Mouse (Mus musculus): ENCODE results near the gene Gm45716. TPM values are rescaled to one million over a fixed set of nuclear protein-coding genes. Genes with fewer than 3 reads are reported as not detected.

Gm45716 gene
- total RNA-seq, 1 experiment, result 1.3 TPM

DNA sequence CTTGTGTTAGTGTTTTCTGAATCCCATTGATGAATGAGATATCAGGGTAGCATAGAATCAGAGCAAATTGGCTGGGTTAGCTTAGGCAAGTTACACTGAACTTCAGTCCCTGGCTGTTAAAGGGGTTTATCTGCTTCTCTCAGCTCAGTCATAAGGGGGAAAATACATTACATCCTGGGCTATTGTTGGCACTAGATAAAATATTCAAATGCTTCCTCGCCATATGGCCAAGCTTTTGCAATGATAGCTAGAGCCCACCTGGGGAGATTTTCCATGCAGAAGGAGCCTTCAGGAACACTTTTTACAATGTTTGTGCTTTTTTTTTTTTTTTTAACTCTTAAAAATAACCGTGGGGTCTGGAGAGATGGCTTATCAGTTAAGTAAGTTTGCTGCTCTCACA is 96.6 kb downstream of the Gm45716 start:
- H3K4me1 ChIP-seq (ENCODE audit: control insufficient read depth in 2 of 2, insufficient read depth in 2 of 2, low read length in 2 of 2, poor library complexity in 1 of 2), result no peaks in the 10 kb centered on the region
- TF ChIP-seq CHD2 (IDR thresholded peaks at IDR 0.05; ENCODE audit: low read depth, low read length), result no peak
- no peak for TF ChIP-seq ZNF384 (IDR thresholded peaks at IDR 0.05; ENCODE audit: low read depth, low read length)
- no peak for TF ChIP-seq MAFK (IDR thresholded peaks at IDR 0.05; ENCODE audit: insufficient read depth, low read depth, low read length)
- TF ChIP-seq HCFC1 (IDR thresholded peaks at IDR 0.05; ENCODE audit: borderline replicate concordance, insufficient read depth, low read length), result no peak
- no peak for TF ChIP-seq ZC3H11A (IDR thresholded peaks at IDR 0.05; ENCODE audit: borderline replicate concordance, low read depth, low read length)
- H3K9me3 ChIP-seq (ENCODE audit: control insufficient read depth, insufficient read depth, low read depth, low read length), result no peaks in the 10 kb centered on the region
- H3K36me3 ChIP-seq (ENCODE audit: control insufficient read depth, insufficient read depth, low read length, poor library complexity, severe bottlenecking), result no peaks in the 10 kb centered on the region
- in situ Hi-C loops (cut with MboI; ENCODE audit: low sequenced_read_pairs in 2 of 2, unreplicated experiment in 2 of 2), result no loop called here
- no peak overlapping the region for H3K4me3 ChIP-seq (ENCODE audit: insufficient read depth in 1 of 2, low read depth in 1 of 2, low read length in 2 of 2, poor library complexity in 1 of 2, severe bottlenecking in 1 of 2)
- H3K9ac ChIP-seq (ENCODE audit: insufficient read depth, low read depth, low read length, poor library complexity, severe bottlenecking), result no peak overlapping the region
- H3K27ac ChIP-seq (ENCODE audit: insufficient read depth, low read depth, low read length, poor library complexity, severe bottlenecking), result no peak overlapping the region
- DNase-seq (ENCODE audit: low read depth, low spot score), result no peak

- Histone ChIP-seq H3K9me3 (ENCODE audit: control insufficient read depth, insufficient read depth, low read depth, low read length) (no peaks in the 10 kb centered on the region), H3K4me3 (ENCODE audit: insufficient read depth in 1 of 2, low read depth in 1 of 2, low read length in 2 of 2, poor library complexity in 1 of 2, severe bottlenecking in 1 of 2) (no peak overlapping the region), H3K9ac (ENCODE audit: insufficient read depth, low read depth, low read length, poor library complexity, severe bottlenecking) (no peak overlapping the region), H3K27ac (ENCODE audit: insufficient read depth, low read depth, low read length, poor library complexity, severe bottlenecking) (no peak overlapping the region), H3K4me1 (ENCODE audit: control insufficient read depth in 2 of 2, insufficient read depth in 2 of 2, low read length in 2 of 2, poor library complexity in 1 of 2) (no peaks in the 10 kb centered on the region), H3K36me3 (ENCODE audit: control insufficient read depth, insufficient read depth, low read length, poor library complexity, severe bottlenecking) (no peaks in the 10 kb centered on the region)
- in situ Hi-C loops (cut with MboI; ENCODE audit: low sequenced_read_pairs in 2 of 2, unreplicated experiment in 2 of 2), result no loop called here
- no peak for TF ChIP-seq HCFC1 (IDR thresholded peaks at IDR 0.05; ENCODE audit: borderline replicate concordance, insufficient read depth, low read length)
- TF ChIP-seq CHD2 (IDR thresholded peaks at IDR 0.05; ENCODE audit: low read depth, low read length), result no peak
- TF ChIP-seq ZNF384 (IDR thresholded peaks at IDR 0.05; ENCODE audit: low read depth, low read length), result no peak
- TF ChIP-seq MAFK (IDR thresholded peaks at IDR 0.05; ENCODE audit: insufficient read depth, low read depth, low read length), result no peak
- no peak for TF ChIP-seq ZC3H11A (IDR thresholded peaks at IDR 0.05; ENCODE audit: borderline replicate concordance, low read depth, low read length)
- no peak for DNase-seq (ENCODE audit: low read depth, low spot score)
Observed at GRCm38 (mm10) chr11:90284623-90285022, 97.1 kb downstream of the Gm45716 start.

GRCm38 (mm10) chr11:90286550-90287154 is 99.2 kb downstream of the Gm45716 start:
- no peak overlapping the region for H3K27ac ChIP-seq (ENCODE audit: insufficient read depth, low read depth, low read length, poor library complexity, severe bottlenecking)
- TF ChIP-seq ZC3H11A (IDR thresholded peaks at IDR 0.05; ENCODE audit: borderline replicate concordance, low read depth, low read length) (no peak), CHD2 (IDR thresholded peaks at IDR 0.05; ENCODE audit: low read depth, low read length) (no peak), HCFC1 (IDR thresholded peaks at IDR 0.05; ENCODE audit: borderline replicate concordance, insufficient read depth, low read length) (no peak), MAFK (IDR thresholded peaks at IDR 0.05; ENCODE audit: insufficient read depth, low read depth, low read length) (no peak), ZNF384 (IDR thresholded peaks at IDR 0.05; ENCODE audit: low read depth, low read length) (no peak)
- H3K9me3 ChIP-seq (ENCODE audit: control insufficient read depth, insufficient read depth, low read depth, low read length), result no peaks in the 10 kb centered on the region
- no peak overlapping the region for H3K4me3 ChIP-seq (ENCODE audit: insufficient read depth in 1 of 2, low read depth in 1 of 2, low read length in 2 of 2, poor library complexity in 1 of 2, severe bottlenecking in 1 of 2)
- no peak overlapping the region for H3K9ac ChIP-seq (ENCODE audit: insufficient read depth, low read depth, low read length, poor library complexity, severe bottlenecking)
- H3K4me1 ChIP-seq (ENCODE audit: control insufficient read depth in 2 of 2, insufficient read depth in 2 of 2, low read length in 2 of 2, poor library complexity in 1 of 2), result no peaks in the 10 kb centered on the region
- in situ Hi-C loops (cut with MboI; ENCODE audit: low sequenced_read_pairs in 2 of 2, unreplicated experiment in 2 of 2), result no loop called here
- no peak for DNase-seq (ENCODE audit: low read depth, low spot score)
- no peaks in the 10 kb centered on the region for H3K36me3 ChIP-seq (ENCODE audit: control insufficient read depth, insufficient read depth, low read length, poor library complexity, severe bottlenecking)

GRCm38 (mm10) chr11:90291156-90291555 is 103.7 kb downstream of the Gm45716 start:
- no peak overlapping the region for H3K27ac ChIP-seq (ENCODE audit: insufficient read depth, low read depth, low read length, poor library complexity, severe bottlenecking)
- DNase-seq (ENCODE audit: low read depth, low spot score), result no peak
- no peak for TF ChIP-seq MAFK (IDR thresholded peaks at IDR 0.05; ENCODE audit: insufficient read depth, low read depth, low read length)
- TF ChIP-seq ZC3H11A (IDR thresholded peaks at IDR 0.05; ENCODE audit: borderline replicate concordance, low read depth, low read length), result no peak
- TF ChIP-seq HCFC1 (IDR thresholded peaks at IDR 0.05; ENCODE audit: borderline replicate concordance, insufficient read depth, low read length), result no peak
- no peak for TF ChIP-seq ZNF384 (IDR thresholded peaks at IDR 0.05; ENCODE audit: low read depth, low read length)
- no peak for TF ChIP-seq CHD2 (IDR thresholded peaks at IDR 0.05; ENCODE audit: low read depth, low read length)
- H3K4me1 ChIP-seq (ENCODE audit: control insufficient read depth in 2 of 2, insufficient read depth in 2 of 2, low read length in 2 of 2, poor library complexity in 1 of 2), result no peaks in the 10 kb centered on the region
- H3K9ac ChIP-seq (ENCODE audit: insufficient read depth, low read depth, low read length, poor library complexity, severe bottlenecking), result no peak overlapping the region
- in situ Hi-C loops (cut with MboI; ENCODE audit: low sequenced_read_pairs in 2 of 2, unreplicated experiment in 2 of 2), result no loop called here
- H3K9me3 ChIP-seq (ENCODE audit: control insufficient read depth, insufficient read depth, low read depth, low read length), result no peaks in the 10 kb centered on the region
- no peaks in the 10 kb centered on the region for H3K36me3 ChIP-seq (ENCODE audit: control insufficient read depth, insufficient read depth, low read length, poor library complexity, severe bottlenecking)
- H3K4me3 ChIP-seq (ENCODE audit: insufficient read depth in 1 of 2, low read depth in 1 of 2, low read length in 2 of 2, poor library complexity in 1 of 2, severe bottlenecking in 1 of 2), result no peak overlapping the region
